Mouse (Mus musculus) MEL (cell line): ENCODE results near the gene Pip5k1c.

Source experiments
- CHD1 ChIP-seq: IDR thresholded peaks from 2 replicates; pipeline ENCODE4 v1.6.1; 2012; ENCODE audit warnings: low read depth, mild to moderate bottlenecking, inconsistent platforms, low read length, improper control_type of control experiment
- CTCF ChIP-seq, 3 experiments: IDR thresholded peaks in 2 of 3; conservative IDR thresholded peaks in 1 of 3; 2 replicates each; pipeline ENCODE4 v1.5.1; 2011 to 2012; ENCODE audit warnings: low read length in 3 of 3, low read depth in 2 of 3, mild to moderate bottlenecking in 2 of 3, improper control_type of control experiment in 1 of 3, inconsistent platforms in 1 of 3, mixed read lengths in 1 of 3, moderate library complexity in 1 of 3; ENCODE audit not compliant: control insufficient read depth in 1 of 3, insufficient read depth in 1 of 3, poor library complexity in 1 of 3, severe bottlenecking in 1 of 3
- E2F4 ChIP-seq: IDR thresholded peaks from 2 replicates; pipeline ENCODE4 v1.6.1; 2011; ENCODE audit warnings: low read depth, low read length, improper control_type of control experiment, borderline replicate concordance
- GATA1 ChIP-seq: IDR thresholded peaks from 2 replicates; pipeline ENCODE4 v1.6.1; 2011; ENCODE audit warnings: low read depth, low read length, improper control_type of control experiment
- KAT2A ChIP-seq: conservative IDR thresholded peaks from 2 replicates; pipeline ENCODE4 v1.6.1; 2012; ENCODE audit warnings: low read depth, low read length, improper control_type of control experiment, inconsistent platforms
- MEF2A ChIP-seq: IDR thresholded peaks from 2 replicates; pipeline ENCODE4 v1.6.1; 2014; ENCODE audit warnings: low read depth, mild to moderate bottlenecking, inconsistent platforms, low read length, improper control_type of control experiment; ENCODE audit not compliant: poor library complexity, insufficient replicate concordance, severe bottlenecking; ENCODE audit errors: extremely low read depth
- POLR2A ChIP-seq, 2 experiments: IDR thresholded peaks; 2 replicates each; pipeline ENCODE4 v1.6.1; 2011 to 2012; ENCODE audit warnings: low read length in 2 of 2, mild to moderate bottlenecking in 2 of 2, control low read depth in 1 of 2, improper control_type of control experiment in 1 of 2, low read depth in 1 of 2, moderate library complexity in 1 of 2; ENCODE audit not compliant: control insufficient read depth in 1 of 2, insufficient read depth in 1 of 2, poor library complexity in 1 of 2
- POLR2AphosphoS5 ChIP-seq: IDR thresholded peaks from 2 replicates; pipeline ENCODE4 v1.6.1; 2012; ENCODE audit warnings: low read depth, borderline replicate concordance, mild to moderate bottlenecking, inconsistent platforms, low read length, moderate library complexity, mixed read lengths
- SIN3A ChIP-seq: IDR thresholded peaks from 2 replicates; pipeline ENCODE4 v1.6.1; 2012; ENCODE audit warnings: low read length, improper control_type of control experiment, inconsistent platforms
- TAL1 ChIP-seq: IDR thresholded peaks from 2 replicates; pipeline ENCODE4 v1.6.1; 2012; ENCODE audit warnings: mild to moderate bottlenecking, inconsistent platforms, low read length, moderate library complexity, mixed read lengths
- TCF12 ChIP-seq: IDR thresholded peaks from 2 replicates; pipeline ENCODE4 v1.6.1; 2014; ENCODE audit warnings: low read depth, mild to moderate bottlenecking, inconsistent platforms, low read length, improper control_type of control experiment, moderate library complexity
- USF1 ChIP-seq: IDR thresholded peaks from 2 replicates; pipeline ENCODE4 v1.6.1; 2014; ENCODE audit warnings: low read depth, mild to moderate bottlenecking, inconsistent platforms, low read length, improper control_type of control experiment, moderate library complexity
- USF2 ChIP-seq, 2 experiments: IDR thresholded peaks; 2 replicates each; pipeline ENCODE4 v1.6.1; 2011 to 2012; ENCODE audit warnings: improper control_type of control experiment in 2 of 2, low read length in 2 of 2, borderline replicate concordance in 1 of 2, inconsistent platforms in 1 of 2, low read depth in 1 of 2, mild to moderate bottlenecking in 1 of 2; ENCODE audit not compliant: insufficient read depth in 1 of 2
- ZNF384 ChIP-seq: IDR thresholded peaks from 2 replicates; pipeline ENCODE4 v1.6.1; 2012; ENCODE audit warnings: low read depth, mild to moderate bottlenecking, inconsistent platforms, low read length, improper control_type of control experiment

DNA sequence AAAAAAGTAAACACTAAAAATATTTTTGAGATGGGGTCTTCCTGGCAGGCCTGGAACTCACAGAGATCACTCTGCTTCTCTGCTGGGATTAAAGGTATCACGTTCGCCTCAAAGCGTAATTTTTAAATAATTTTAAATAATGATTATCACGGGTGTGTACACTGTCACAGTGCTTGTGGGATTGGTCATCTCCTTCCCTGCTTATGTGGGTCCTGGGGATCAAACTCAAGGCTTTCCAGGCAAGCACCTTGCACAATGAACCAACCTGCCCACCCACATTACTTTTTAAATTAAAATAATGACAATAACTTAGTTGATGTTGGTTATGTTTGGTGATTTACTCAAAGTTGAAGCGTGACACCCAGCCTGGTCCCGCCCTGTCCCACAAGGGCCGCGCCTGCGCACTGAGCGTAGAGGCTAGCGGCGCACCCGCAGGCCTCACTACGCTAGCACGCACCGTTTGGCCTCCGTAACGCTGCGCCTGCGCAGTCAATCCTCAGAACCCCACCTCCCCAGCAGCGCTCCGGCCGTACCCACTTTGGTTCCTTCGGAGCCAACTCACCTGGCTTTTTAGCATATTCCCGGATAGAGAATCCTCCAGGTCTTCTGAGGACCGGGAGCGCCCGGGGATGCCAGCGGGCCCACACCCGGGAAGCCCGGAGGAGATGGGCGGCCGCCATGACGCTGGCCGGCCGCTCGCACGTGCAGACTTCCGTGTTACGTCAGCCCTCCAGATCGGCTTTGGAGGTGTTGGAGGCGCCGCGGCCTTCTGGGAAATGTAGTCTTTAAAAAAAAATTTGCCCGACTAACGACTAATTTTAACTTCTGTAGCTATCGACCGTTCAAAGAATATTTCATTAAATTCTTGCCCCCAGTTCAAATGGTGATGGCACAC is 26.3 kb upstream of the Pip5k1c start, which contains the start of the genes Mrpl54 and Apba3:
- no peak for TF ChIP-seq CTCF (IDR thresholded peaks at IDR 0.05 in 2 of 3, conservative IDR thresholded peaks at IDR 0.05 in 1 of 3; ENCODE audit: control insufficient read depth in 1 of 3, insufficient read depth in 1 of 3, low read depth in 2 of 3, low read length in 3 of 3, poor library complexity in 1 of 3, severe bottlenecking in 1 of 3)
- TF ChIP-seq USF1 = no peak
- TF ChIP-seq USF2 (IDR thresholded peaks at IDR 0.05; ENCODE audit: borderline replicate concordance in 1 of 2, insufficient read depth in 1 of 2, low read depth in 1 of 2, low read length in 2 of 2) = no peak
- peak; percentile 86 for TF ChIP-seq SIN3A
- TF ChIP-seq POLR2A (IDR thresholded peaks at IDR 0.05; ENCODE audit: control insufficient read depth in 1 of 2, insufficient read depth in 1 of 2, low read depth in 1 of 2, low read length in 2 of 2, poor library complexity in 1 of 2) = peak; percentile 78 to 83; a peak in 3 of 4 replicates
- TF ChIP-seq ZNF384 = 0 out of 2 replicates have a peak, but pooled peaks have one; percentile 10
- TF ChIP-seq MEF2A = no peak
- no peak for TF ChIP-seq TAL1
- TF ChIP-seq GATA1 = no peak
- TF ChIP-seq POLR2AphosphoS5 = no peak
- peak; percentile 84 for TF ChIP-seq KAT2A
- TF ChIP-seq TCF12 = peak; percentile 50; the same call in 1 of the 2 replicates
- TF ChIP-seq CHD1 = no peak
- no peak for TF ChIP-seq E2F4
